Mouse (Mus musculus) frontal cortex, adult (tissue): ENCODE results near the gene Cpsf4.
"Not testable (repeated sequence)": the region's sequence is repeated elsewhere in the genome, so short reads cannot be mapped to it uniquely, and the experiment has no call there.

Experiments
- ATAC-seq: cut with Nextera tagmentation; 2 replicates; pipeline ENCODE4 v1.9.2; 2017; ENCODE audit warnings: mild to moderate bottlenecking, moderate library complexity, mixed read lengths; ENCODE audit not compliant: low TSS enrichment

Gene Cpsf4

DNA sequence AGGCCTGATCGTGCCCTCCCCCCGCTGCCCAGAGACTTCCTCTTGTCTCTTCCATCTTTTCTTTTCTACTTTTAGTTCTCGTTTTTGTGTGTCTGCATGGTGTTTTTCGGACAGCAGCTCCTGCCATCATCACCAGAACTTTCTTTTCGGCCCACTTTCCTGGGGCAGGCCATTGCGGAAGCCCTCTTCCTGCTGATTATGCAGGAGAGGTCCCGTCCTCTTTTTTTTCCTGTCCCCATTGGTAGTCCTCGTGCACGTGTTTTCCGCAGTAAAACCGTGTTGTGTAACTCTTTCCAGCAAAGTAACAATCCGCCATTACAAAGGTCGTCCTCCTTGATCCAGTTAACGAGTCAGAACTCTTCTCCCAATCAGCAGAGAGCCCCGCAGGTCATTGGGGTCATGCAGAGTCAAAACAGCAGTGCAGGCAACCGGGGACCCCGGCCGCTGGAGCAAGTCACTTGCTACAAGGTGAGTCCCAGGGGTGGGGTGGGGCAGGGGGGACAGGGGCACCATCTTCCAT, 11.5 kb downstream of the Cpsf4 start:
- ATAC-seq: no peak

DNA sequence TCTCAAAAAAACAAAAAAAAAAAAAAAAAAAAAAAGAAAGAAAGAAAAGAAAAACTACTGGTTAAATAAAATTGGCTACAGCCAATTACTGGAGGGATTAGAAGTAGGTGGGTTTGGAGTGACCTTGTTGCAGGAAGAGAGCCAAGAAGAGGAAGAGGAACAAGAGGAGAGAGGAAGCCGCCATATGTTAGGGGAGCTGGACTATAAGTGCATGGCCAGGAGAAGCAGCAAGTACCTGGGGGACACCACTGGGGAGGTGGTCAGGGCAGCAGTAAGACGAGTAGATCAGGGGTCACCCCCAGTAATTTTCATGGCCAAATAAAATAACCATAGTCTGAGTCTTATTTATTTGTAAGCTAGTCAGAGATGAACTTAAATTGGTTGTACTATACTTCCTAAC, 18.2 kb downstream of the Cpsf4 start:
- no peak for ATAC-seq

DNA sequence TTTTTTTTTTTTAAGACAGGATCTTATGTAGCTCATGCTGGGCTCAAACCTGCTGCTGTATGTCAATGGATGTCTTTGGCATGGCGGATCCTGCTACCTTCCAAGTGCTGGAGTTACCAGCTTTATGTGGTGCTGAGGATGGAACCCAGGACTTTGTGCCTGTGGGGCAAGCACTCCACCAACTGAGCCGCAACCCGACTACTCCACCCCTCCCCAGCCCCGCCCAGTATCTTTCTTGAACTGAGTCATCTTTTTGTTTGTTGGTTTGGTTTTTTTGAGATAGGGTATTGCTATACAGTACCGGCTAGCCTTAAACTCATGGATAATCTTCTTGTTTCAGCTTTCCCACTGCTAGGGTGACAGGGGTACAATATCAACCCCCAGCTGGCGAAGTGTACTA, 22.4 kb downstream of the Cpsf4 start:
- no peak for ATAC-seq

DNA sequence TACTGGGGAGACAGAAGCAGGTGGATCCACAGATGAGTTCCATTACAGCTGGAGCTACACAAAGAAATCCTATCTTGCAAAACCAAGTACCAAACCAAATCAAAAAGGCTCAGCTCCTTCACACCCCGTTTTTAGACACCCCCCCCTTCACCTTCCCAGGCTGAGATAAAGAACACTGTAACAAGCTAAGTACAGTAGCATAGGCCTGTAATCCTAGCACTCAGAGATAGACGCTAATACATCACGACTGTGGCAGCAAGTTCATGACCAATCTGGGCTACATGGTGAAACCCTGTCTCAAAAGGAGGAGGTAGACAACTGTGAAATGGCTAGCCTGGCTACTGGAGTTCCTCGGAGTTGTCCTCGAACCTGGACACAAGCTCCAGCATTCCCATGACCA, 23.4 kb downstream of the Cpsf4 start:
- ATAC-seq: no peak

DNA sequence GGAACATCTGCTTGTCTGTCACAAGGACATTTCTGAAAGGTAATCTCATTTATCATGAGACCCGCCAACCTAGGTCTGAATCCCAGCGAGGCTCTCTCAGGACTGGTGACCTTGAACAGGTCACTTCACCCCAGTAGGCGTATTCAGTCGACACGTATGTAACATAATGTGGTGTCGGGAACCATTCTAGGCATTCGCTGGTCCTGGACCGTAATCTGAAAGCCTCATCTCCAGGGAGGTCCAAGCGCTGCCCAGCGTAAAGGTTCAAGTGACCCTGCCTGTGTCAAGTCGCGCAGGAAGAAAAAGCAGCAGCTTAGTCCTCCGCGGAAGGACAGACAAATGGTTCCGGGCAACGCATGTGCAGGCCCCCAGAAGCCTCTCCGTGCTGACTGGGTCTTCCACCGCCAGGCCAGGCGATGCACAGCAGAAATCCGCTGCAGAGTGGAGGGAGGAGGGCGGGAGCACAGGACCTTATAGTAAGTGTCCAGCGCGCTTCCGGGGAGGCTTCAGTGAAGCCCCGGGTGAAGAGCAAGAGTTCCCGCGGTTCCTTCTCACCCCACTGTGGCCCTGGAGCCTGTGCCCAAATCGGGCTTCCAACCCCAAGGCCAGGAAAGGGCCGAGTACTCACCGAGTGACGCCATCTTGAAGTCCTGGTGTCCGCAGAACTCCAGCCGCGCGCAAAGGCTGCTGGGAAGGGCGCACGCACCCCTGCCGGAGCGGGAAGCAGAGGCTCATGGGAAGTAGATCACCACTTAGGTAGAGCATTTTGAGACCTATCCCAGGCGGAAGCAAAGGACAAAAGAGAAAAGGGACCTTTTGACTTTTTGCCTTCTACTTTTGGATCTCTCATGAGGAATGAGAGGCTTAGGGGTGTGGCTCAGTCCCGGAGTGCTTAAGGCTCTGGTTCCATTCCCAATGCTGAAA, 24.1 kb downstream of the Cpsf4 start:
- ATAC-seq: peak; percentile 87

DNA sequence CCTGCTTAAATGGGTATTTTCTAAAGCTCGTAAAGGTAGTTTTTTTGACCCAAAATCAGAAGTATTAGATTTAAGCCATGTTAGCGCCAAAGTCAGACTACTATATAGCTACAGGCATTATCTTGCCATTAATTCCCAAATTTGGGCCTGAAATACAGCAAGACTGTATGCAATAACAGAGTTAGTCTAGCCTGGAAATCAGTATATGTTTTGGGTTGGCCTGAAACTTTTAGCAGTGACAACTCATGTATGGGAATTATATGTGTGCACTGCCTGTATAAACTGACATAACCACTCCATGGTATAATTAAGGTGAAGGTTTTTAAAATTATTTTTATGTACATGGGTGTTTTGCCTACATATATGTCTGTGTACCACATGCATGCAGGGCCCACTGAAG, 24.9 kb downstream of the Cpsf4 start, which contains the start of gene Atp5j2:
TSS of gene Atp5j2 (minus strand) at position 101 of the 400 bp plus-strand sequence.
- no peak for ATAC-seq

DNA sequence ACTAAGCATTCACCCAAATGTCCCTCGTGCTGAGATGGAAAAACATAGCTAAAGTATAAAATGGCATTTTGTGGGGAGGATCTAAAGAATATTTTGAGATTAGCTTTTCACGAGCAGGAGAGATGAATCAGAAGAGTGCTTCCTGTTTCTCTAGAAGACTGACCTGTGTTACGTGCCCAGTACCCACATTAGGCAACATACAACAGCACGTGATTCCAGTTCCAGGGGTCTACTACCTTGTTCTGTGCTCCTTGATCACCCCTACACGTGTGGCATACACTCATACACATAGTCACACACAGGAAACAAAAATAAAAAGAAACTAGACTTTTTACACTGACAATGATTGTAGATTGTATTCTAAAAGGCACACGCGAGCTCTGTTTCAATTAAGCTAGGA, 33.4 kb downstream of the Cpsf4 start:
- ATAC-seq: no peak

DNA sequence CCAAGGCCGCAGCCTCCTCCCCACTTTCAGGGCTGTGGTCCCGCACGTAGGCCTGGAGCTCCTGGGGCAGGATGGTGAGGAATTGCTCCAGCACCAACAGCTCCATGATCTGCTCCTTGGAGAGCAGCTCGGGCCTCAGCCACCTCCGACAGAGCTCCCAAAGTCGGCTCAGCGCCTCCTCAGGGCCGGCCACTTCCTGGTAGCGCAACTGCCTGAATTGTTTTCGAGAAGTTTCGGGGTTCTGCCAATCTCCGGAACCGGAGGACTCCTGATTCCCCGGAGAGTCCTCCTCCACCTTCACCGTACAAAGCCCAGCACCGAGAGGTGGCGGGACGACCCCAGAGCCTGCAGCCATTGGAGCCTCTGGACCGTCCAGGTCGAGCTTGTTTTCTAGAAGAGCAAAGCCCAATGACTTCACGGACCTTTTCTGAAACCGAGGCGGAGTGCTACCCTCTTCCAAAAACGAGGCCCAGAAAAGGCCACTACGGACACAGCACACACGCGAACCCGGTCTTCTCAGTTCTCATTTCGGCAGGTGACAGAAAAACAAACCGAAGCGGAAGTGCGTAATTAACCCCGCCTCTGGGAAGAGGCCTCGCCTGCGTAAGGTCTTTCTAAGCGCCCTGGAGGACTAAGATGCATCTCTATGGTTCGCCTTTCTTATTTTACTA, 34.4 kb downstream of the Cpsf4 start, which contains the start of gene Zkscan14:
TSS of gene Zkscan14 (minus strand) at position 548 of the 671 bp plus-strand sequence.
- peak; percentile 59 for ATAC-seq

DNA sequence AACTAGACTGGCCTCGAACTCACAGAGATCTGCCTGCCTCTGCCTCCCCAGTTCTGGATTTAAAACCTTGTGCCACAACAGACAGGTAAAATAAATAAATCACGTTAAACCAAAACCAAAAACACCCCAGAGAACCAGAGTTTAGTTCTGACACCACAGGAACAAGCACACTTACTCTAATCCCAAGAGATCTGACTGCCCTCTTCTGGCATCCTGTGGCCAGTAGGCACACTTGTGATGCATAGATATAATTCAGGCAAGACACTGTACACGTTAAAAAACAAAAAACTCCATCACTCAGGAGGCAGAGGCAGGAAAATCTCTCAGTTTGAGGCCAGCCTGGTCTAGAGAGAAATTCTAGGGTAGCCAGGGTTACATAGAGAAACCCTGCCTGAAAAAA, 35.4 kb downstream of the Cpsf4 start:
- no peak for ATAC-seq

DNA sequence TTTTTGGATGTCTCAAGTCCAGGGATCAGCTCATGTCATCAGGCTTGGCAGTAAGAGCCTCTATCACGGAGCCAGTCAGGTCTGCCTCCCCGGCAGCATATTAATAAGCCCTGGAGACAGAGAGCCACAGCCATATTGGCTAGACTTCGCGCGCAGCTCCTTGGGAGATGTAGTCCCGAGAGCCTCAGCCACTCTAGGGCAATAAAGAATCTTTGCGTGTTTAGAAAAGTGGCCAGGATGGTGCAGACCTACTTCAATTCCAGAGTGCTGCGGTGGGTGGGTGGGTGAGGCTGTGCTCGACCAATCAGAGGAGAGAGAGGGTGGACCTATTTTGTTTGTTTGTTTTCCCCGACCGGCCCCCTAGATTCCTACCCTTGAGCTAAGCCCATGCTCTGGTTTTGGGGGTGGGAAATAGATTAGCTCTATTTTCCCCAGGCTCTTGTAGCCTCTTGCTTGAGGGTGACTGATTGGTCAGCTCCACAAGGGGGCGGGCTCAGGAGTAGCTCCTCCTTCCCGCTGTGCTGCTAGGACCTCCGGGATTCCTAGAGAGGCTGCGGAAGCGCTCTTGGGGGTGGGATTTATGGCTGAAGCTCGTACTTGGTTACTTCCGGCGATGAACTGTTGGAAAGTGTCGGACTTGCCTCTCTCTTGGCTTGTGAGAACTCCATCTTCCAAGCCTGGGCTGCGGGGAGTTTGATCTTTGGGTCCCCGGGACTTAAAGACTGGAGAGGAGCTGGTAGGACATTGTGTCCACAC, 37.1 kb downstream of the Cpsf4 start, which contains the start of gene Zkscan5:
TSS of gene Zkscan5 (plus strand) at position 627 of the 756 bp plus-strand sequence.
- peak; percentile 93 for ATAC-seq

DNA sequence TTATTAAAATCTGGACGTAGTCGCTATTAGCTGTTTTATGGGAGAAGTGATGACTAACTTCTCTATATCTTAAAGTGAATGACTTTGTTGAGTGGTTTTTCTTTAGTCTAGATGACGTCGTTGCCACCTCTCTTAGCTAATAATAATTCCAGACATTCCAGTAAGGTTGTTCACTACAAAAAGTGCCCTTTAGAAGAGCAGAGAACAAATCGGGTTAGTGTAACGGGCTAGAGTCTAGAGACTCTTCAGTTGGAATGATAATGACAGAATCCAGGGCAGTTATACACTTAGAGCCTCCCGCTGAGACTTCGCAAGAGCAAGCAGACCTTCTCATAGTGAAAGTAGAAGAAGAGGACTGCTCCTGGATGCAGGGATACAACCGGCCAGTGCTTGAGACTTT, 38.0 kb downstream of the Cpsf4 start:
- no peak for ATAC-seq

DNA sequence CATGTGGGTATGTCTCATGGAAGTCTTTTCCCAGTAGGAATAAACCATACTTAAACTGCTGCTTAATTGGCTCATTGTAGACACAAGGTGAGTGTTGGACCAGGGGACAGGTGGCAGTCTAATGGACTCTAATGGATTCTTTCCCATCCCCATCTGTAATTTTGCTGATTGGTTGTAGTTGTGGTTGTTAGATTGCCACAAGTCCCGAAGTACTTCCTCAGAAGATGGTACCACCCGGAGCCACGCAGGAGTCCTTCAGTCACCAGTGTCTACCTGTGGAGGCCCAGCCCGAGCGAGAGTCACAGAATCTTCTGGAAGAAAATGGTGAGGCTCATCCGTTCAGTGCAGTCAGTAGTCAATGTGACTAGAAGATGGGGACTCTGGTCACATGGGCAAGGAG, 40.4 kb downstream of the Cpsf4 start:
- no peak for ATAC-seq

DNA sequence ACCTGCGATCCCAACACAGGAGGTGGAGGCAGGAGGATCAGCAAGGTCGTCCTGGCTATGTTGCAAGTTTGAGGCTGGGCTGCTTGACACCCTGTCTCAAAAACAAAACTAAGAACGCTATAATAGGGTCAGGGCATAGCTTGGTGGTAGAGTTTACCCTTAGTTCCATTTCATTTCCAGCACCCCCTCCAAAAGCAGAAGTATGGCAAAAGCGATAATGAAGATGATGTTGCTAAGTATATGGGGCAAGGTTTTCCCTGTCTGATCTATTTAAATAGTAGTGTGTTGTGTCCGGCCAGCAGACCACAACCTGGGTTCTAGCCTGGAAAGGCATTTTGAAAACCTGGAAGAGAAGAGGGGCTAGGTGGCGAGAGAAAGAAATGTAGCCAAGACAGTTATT, 40.9 kb downstream of the Cpsf4 start:
- ATAC-seq: no peak

DNA sequence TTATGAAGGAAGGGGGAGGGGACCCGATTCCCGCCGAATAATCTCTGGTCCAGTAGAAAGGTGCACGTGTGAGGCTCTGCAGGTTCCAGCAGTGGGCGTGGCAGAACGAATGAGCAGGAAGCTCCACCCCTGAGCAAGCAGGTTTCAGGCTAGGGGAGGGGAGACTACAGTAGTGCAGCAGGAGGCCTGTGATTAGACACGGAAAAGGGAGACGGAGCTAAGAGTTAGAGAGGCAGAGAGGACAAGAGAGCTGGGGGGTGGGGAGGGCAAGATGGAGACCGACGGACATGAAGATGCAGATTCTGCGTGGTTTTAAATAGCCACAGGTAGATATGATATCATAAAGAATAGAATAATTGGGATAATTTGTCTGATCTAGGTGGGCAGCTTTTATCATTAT, 41.4 kb downstream of the Cpsf4 start:
- not testable (repeated sequence) for ATAC-seq

DNA sequence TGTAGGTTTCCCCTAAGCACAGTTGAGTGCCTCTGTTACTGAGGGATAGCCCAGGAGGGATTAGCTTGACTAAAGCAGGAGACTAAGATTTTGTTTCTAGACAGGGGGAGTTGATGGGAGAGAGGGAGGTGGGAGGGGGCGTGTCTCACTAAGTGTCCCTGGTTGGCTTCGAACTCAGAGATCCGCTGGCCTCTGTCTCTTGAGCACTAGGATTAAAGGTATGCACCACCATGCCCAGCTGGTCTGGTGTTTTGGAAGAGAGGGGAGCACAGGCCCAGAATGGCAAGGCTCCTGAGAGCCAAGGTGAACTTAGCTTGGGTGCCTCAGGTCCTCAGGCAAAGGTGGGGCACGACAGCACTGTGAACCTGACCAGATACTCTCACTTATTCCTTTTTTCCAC, 44.3 kb downstream of the Cpsf4 start:
- ATAC-seq: no peak

DNA sequence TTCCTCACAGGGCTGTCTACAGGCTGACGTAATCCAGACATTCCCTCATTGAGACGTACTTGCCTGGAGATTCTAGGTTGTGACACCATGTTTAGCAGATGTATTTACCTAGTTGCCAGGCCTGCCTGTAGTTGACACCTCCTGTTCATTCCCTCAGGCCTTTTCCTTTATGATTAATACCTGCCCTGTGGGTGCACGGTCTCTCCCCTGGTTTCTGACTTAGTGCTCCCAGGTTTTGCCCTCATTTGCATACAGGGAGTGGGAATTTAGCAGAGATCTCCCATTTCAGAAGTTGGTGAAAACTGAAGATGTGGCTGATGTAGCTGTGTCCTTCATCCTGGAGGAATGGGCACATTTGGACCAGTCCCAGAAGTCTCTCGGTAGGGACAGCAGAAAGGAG, 45.2 kb downstream of the Cpsf4 start:
- ATAC-seq: no peak

DNA sequence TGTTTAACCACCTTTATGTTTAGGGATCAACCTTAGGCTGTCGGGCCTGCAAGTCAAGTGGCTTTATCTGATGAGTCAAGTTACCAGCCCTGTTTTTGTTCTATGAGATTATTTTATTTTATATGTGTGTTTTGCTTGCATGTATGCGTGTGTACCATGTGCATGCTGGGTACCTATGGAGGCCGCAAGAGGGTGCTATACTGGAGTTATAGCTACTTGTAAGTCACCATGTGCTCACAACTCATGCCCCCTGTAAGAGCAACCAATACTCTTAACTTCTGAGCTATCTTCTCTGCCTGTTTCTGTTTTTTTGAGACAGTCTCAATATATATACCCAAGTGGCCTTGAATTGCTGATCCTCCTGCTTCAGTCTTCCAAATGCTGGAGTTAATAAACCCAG, 46.5 kb downstream of the Cpsf4 start:
- no peak for ATAC-seq

DNA sequence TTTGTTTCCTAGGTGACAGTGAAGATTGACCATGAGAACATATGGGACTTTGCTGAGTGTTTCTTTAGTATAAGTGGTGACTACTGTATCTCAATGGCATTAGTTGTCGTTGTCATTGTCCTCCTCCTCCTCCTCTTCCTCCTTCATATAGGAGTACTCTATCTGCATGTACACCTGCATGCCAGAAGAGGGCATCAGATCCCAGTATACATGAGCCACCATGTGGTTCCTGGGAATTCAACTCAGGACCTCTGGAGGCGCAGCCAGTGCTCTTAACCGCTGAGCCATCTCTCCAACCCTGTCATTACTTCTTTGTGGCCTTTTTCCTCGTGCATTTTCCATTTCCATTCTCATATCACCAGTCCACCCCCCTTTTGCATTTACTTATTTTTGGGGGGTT, 47.7 kb downstream of the Cpsf4 start:
- no peak for ATAC-seq

DNA sequence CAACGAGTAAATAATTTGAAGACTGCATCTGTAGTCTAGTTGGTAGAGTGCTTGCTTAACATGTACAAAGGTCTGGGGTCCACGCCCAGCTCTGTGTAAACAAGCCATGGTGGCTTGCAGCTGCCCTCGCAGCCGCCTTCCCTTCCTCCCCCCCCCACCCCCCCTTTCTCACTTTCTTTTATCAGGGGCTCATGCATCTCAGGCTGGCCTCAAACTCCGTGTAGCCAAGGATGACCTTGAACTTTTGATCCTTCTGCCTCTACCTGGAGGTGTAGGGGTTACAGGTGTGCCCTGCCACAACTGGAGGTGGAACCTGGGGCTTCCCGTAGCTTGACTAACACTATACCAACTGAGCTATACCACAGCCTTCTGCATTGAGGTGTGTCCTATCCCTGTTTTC, 50.7 kb downstream of the Cpsf4 start:
- ATAC-seq: no peak

DNA sequence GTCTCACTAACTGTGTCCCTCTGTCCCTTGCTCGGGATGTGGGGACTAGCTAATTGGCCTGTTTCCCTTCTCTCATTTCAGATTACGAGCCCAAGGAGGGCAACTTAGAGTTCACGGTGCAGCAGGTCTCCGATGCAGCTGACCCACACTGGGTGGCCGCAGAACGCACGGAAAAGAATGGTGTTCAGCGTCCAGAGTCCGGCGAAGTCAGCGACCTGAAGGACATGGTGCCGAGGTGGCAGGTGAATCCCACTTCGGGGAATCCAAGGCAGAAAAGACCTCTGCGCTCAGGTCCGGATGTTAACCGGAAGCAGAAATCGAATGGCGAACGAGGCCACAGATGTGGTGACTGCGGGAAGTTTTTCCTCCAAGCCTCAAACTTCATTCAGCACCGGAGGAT, 51.2 kb downstream of the Cpsf4 start:
- no peak for ATAC-seq

DNA sequence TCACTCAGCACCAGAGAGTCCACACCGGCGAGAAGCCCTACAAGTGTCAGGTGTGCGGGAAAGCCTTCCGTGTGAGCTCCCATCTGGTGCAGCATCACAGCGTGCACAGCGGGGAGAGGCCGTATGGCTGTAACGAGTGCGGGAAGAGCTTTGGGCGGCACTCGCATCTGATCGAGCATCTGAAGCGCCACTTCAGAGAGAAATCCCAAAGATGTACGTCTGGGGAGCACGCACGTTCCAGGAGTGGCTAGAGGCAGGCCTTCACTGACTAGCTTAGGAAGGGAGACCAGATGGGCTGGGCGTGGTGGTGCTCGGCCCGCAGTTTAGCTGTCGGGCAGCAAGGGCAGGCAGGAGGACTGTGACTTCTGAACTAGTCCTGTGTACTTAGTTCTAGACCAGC, 51.7 kb downstream of the Cpsf4 start:
- ATAC-seq: no peak

DNA sequence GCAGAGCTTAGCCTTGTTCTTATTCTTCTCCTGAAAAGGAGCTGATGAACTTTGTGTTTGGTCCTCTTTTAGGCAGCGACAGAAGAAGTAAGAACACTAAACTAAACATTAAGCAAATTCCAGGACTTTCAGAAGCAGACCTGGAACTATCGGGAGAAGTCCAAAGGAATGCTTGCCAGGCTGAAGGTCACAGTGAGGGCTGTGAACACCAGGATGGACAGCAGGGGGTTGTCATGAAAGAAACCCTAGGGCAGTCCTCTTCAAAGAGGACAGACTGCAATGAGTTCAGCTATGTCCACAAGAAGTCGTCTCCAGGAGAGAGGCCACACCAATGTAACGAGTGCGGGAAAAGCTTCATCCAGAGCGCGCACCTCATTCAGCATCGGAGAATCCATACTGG, 53.0 kb downstream of the Cpsf4 start:
- ATAC-seq: no peak
